24 mouse cellular contexts compared by ENCODE assay signal in the genomic region with DNA sequence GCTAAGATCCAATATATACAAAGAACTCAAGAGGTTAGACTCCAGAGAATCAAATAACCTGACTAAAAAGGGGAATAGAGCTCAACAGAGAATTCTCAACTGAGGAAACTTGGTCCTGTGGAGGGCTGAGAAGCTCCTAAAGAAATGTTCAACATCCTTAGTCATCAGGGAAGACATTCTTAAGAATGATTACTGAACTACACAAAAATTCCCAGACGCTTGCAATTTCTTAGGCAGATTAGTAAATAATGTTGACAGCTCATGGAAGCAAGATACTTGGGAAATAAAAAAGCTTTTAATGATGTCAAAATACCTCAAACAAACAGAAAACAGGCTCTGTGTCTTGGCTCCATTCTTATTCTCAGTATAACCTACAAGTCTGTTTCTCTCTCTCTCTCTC.
"Had no signal": no experiment of that assay in that cellular context is flagged by ENCODE, and none has a peak within 500 bp of the region (broad histone marks: within the 10 kb centered on the region; RNA-seq: fewer than 3 reads in every experiment).

No protein-coding gene starts in this region.

- H3K9ac ChIP-seq: liver, postnatal 0 days; lung, embryonic 15.5 days; midbrain, embryonic 13.5 days; midbrain, embryonic 15.5 days; neural tube, embryonic 13.5 days; neural tube, embryonic 15.5 days; stomach, embryonic 15.5 days had no signal

- DNase-seq: liver, postnatal 0 days; lung, adult 2 months; lung, postnatal 14 days; lung, postnatal 36 days; retina, postnatal 1 day; right cerebral cortex, adult 18-20 months; right cerebral cortex, postnatal 25 days; right cerebral cortex, postnatal 4 days; spleen, adult 18-20 months; thymus, adult 2 months; thymus, postnatal 25 days; thymus, postnatal 4 days had no signal

- H3K27ac ChIP-seq: lung, embryonic 15.5 days; macrophage; midbrain, embryonic 13.5 days; midbrain, embryonic 15.5 days; neural tube, embryonic 13.5 days; neural tube, embryonic 15.5 days; stomach, embryonic 15.5 days; stomach, postnatal 0 days had no signal

- H3K4me3 ChIP-seq: lung, embryonic 15.5 days; megakaryocyte, embryonic 14.5 days; midbrain, embryonic 13.5 days; midbrain, embryonic 15.5 days; myocyte; neural tube, embryonic 13.5 days; neural tube, embryonic 15.5 days; stomach, embryonic 15.5 days had no signal

- H3K36me3 ChIP-seq: lung, embryonic 15.5 days; midbrain, embryonic 13.5 days; midbrain, embryonic 15.5 days; neural tube, embryonic 13.5 days; neural tube, embryonic 15.5 days; stomach, embryonic 15.5 days had no signal

- H3K9me3 ChIP-seq: lung, embryonic 15.5 days; megakaryocyte, embryonic 14.5 days; midbrain, embryonic 13.5 days; midbrain, embryonic 15.5 days; neural tube, embryonic 13.5 days; neural tube, embryonic 15.5 days; stomach, embryonic 15.5 days had no signal

- ATAC-seq: liver, postnatal 0 days; lung, postnatal 0 days; midbrain, embryonic 13.5 days; midbrain, embryonic 15.5 days had no signal

- H3K4me1 ChIP-seq: lung, embryonic 15.5 days; megakaryocyte, embryonic 14.5 days; midbrain, embryonic 13.5 days; midbrain, embryonic 15.5 days; neural tube, embryonic 13.5 days; neural tube, embryonic 15.5 days; stomach, embryonic 15.5 days had no signal

- H3K27me3 ChIP-seq: lung, embryonic 15.5 days; megakaryocyte, embryonic 14.5 days; midbrain, embryonic 13.5 days; midbrain, embryonic 15.5 days; neural tube, embryonic 13.5 days; neural tube, embryonic 15.5 days; stomach, embryonic 15.5 days had no signal

- H3K4me2 ChIP-seq: lung, embryonic 15.5 days; midbrain, embryonic 11.5 days; midbrain, embryonic 13.5 days; midbrain, embryonic 15.5 days; neural tube, embryonic 13.5 days; neural tube, embryonic 15.5 days; stomach, embryonic 15.5 days had no signal
